Mouse (Mus musculus): ENCODE measurements around the gene Zbtb39. TPM values are rescaled to one million over a fixed set of nuclear protein-coding genes. Genes with fewer than 3 reads are reported as not detected.

Zbtb39 gene
- 7.2 and 7.3 TPM in 2 replicates for polyA plus RNA-seq (2012; rRNA removed)

- Histone ChIP-seq H3K4me1 (ENCODE audit: control insufficient read depth, insufficient read depth, low read length) (peaks cover 6% of the 10 kb centered on the region; the same call in 1 of the 2 replicates), H3K27ac (ENCODE audit: insufficient read depth, low read depth, low read length) (peak within 1 kb of the TSS; percentile 37), H3K27me3 (replicated peaks; ENCODE audit: control insufficient read depth, insufficient read depth, low read length) (no peaks in the 10 kb centered on the region), H3K36me3 (ENCODE audit: control insufficient read depth, insufficient read depth, low read length) (peaks cover 6% of the 10 kb centered on the region), H3K4me3 (ENCODE audit: insufficient read depth, low read depth, low read length) (peak within 1 kb of the TSS; percentile 97)
- peak; percentile 85 for DNase-seq
- under 1% methylated on average over 45 of the region's 61 CpGs for WGBS
- no peak for TF ChIP-seq POLR2A (IDR thresholded peaks at IDR 0.05; ENCODE audit: low read depth, low read length)
- TF ChIP-seq CTCF (conservative IDR thresholded peaks at IDR 0.05; ENCODE audit: insufficient read depth, insufficient read length, low read depth, low read length): peak; percentile 44
Measured at GRCm38 (mm10) chr10:127739083-127739660, at the start of gene Zbtb39. Gene Zbtb39 (plus strand): TSS chr10:127739538.

- DNase-seq: no peak
- H3K4me3 ChIP-seq (ENCODE audit: insufficient read depth, low read depth, low read length): no peak overlapping the region
- no peaks in the 10 kb centered on the region for H3K27me3 ChIP-seq (replicated peaks; ENCODE audit: control insufficient read depth, insufficient read depth, low read length)
- TF ChIP-seq CTCF (conservative IDR thresholded peaks at IDR 0.05; ENCODE audit: insufficient read depth, insufficient read length, low read depth, low read length): no peak
- no peak for TF ChIP-seq POLR2A (IDR thresholded peaks at IDR 0.05; ENCODE audit: low read depth, low read length)
- H3K36me3 ChIP-seq (ENCODE audit: control insufficient read depth, insufficient read depth, low read length): no peaks in the 10 kb centered on the region
- no peak overlapping the region for H3K27ac ChIP-seq (ENCODE audit: insufficient read depth, low read depth, low read length)
- no peaks in the 10 kb centered on the region for H3K4me1 ChIP-seq (ENCODE audit: control insufficient read depth, insufficient read depth, low read length)
- 17% methylated on average over 1 of the region's 1 CpGs for WGBS
Measured at GRCm38 (mm10) chr10:127691053-127691452, 48.3 kb upstream of the Zbtb39 start.

GRCm38 (mm10) chr10:127694636-127695035 lies 44.7 kb upstream of the Zbtb39 start:
- Histone ChIP-seq H3K27me3 (replicated peaks; ENCODE audit: control insufficient read depth, insufficient read depth, low read length) (no peaks in the 10 kb centered on the region), H3K4me3 (ENCODE audit: insufficient read depth, low read depth, low read length) (no peak overlapping the region), H3K36me3 (ENCODE audit: control insufficient read depth, insufficient read depth, low read length) (no peaks in the 10 kb centered on the region), H3K4me1 (ENCODE audit: control insufficient read depth, insufficient read depth, low read length) (no peaks in the 10 kb centered on the region), H3K27ac (ENCODE audit: insufficient read depth, low read depth, low read length) (no peak overlapping the region)
- TF ChIP-seq POLR2A (IDR thresholded peaks at IDR 0.05; ENCODE audit: low read depth, low read length) (no peak), CTCF (conservative IDR thresholded peaks at IDR 0.05; ENCODE audit: insufficient read depth, insufficient read length, low read depth, low read length) (0 out of 2 replicates have a peak, but pooled peaks have one; percentile 22)
- peak; percentile 43 for DNase-seq
- WGBS: 41% methylated on average over 2 of the region's 2 CpGs

- TF ChIP-seq CTCF (conservative IDR thresholded peaks at IDR 0.05; ENCODE audit: insufficient read depth, insufficient read length, low read depth, low read length) (no peak), POLR2A (IDR thresholded peaks at IDR 0.05; ENCODE audit: low read depth, low read length) (no peak)
- H3K27me3 ChIP-seq (replicated peaks; ENCODE audit: control insufficient read depth, insufficient read depth, low read length): no peaks in the 10 kb centered on the region
- no peaks in the 10 kb centered on the region for H3K36me3 ChIP-seq (ENCODE audit: control insufficient read depth, insufficient read depth, low read length)
- H3K27ac ChIP-seq (ENCODE audit: insufficient read depth, low read depth, low read length): no peak overlapping the region
- no peaks in the 10 kb centered on the region for H3K4me1 ChIP-seq (ENCODE audit: control insufficient read depth, insufficient read depth, low read length)
- H3K4me3 ChIP-seq (ENCODE audit: insufficient read depth, low read depth, low read length): no peak overlapping the region
- DNase-seq: no peak
- 96% methylated on average over 7 of the region's 7 CpGs for WGBS
Measured at GRCm38 (mm10) chr10:127695775-127696174, 43.6 kb upstream of the Zbtb39 start.

- no peak for DNase-seq
- H3K27me3 ChIP-seq (replicated peaks; ENCODE audit: control insufficient read depth, insufficient read depth, low read length): no peaks in the 10 kb centered on the region
- 96% methylated on average over 7 of the region's 7 CpGs for WGBS
Measured at GRCm38 (mm10) chr10:127698966-127699365, 40.4 kb upstream of the Zbtb39 start.

GRCm38 (mm10) chr10:127703299-127703698 lies 36.0 kb upstream of the Zbtb39 start:
- Histone ChIP-seq H3K27ac (ENCODE audit: insufficient read depth, low read depth, low read length) (no peak overlapping the region), H3K4me1 (ENCODE audit: control insufficient read depth, insufficient read depth, low read length) (no peaks in the 10 kb centered on the region), H3K36me3 (ENCODE audit: control insufficient read depth, insufficient read depth, low read length) (no peaks in the 10 kb centered on the region), H3K4me3 (ENCODE audit: insufficient read depth, low read depth, low read length) (no peak overlapping the region), H3K27me3 (replicated peaks; ENCODE audit: control insufficient read depth, insufficient read depth, low read length) (no peaks in the 10 kb centered on the region)
- no peak for TF ChIP-seq POLR2A (IDR thresholded peaks at IDR 0.05; ENCODE audit: low read depth, low read length)
- no peak for TF ChIP-seq CTCF (conservative IDR thresholded peaks at IDR 0.05; ENCODE audit: insufficient read depth, insufficient read length, low read depth, low read length)
- peak; percentile 12 for DNase-seq
- WGBS: 35% methylated on average over 4 of the region's 4 CpGs

More at GRCm38 (mm10) chr10:127698966-127699365, 40.4 kb upstream of the Zbtb39 start:
- Histone ChIP-seq H3K27ac (ENCODE audit: insufficient read depth, low read depth, low read length) (no peak overlapping the region), H3K4me3 (ENCODE audit: insufficient read depth, low read depth, low read length) (no peak overlapping the region), H3K36me3 (ENCODE audit: control insufficient read depth, insufficient read depth, low read length) (no peaks in the 10 kb centered on the region), H3K4me1 (ENCODE audit: control insufficient read depth, insufficient read depth, low read length) (no peaks in the 10 kb centered on the region)
- TF ChIP-seq CTCF (conservative IDR thresholded peaks at IDR 0.05; ENCODE audit: insufficient read depth, insufficient read length, low read depth, low read length) (no peak), POLR2A (IDR thresholded peaks at IDR 0.05; ENCODE audit: low read depth, low read length) (no peak)

- Histone ChIP-seq H3K36me3 (ENCODE audit: control insufficient read depth, insufficient read depth, low read length) (no peaks in the 10 kb centered on the region), H3K27me3 (replicated peaks; ENCODE audit: control insufficient read depth, insufficient read depth, low read length) (no peaks in the 10 kb centered on the region), H3K27ac (ENCODE audit: insufficient read depth, low read depth, low read length) (no peak overlapping the region), H3K4me1 (ENCODE audit: control insufficient read depth, insufficient read depth, low read length) (no peaks in the 10 kb centered on the region), H3K4me3 (ENCODE audit: insufficient read depth, low read depth, low read length) (no peak overlapping the region)
- WGBS: 51% methylated on average over 2 of the region's 2 CpGs
- DNase-seq: no peak
- TF ChIP-seq CTCF (conservative IDR thresholded peaks at IDR 0.05; ENCODE audit: insufficient read depth, insufficient read length, low read depth, low read length) (no peak), POLR2A (IDR thresholded peaks at IDR 0.05; ENCODE audit: low read depth, low read length) (no peak)
Measured at GRCm38 (mm10) chr10:127704293-127704692, 35.0 kb upstream of the Zbtb39 start.

All from kidney, adult 2 months (tissue).